Mouse (Mus musculus): ENCODE measurements around the gene Gabrp. TPM values are rescaled to one million over a fixed set of nuclear protein-coding genes. Genes with fewer than 3 reads are reported as not detected.
A peak's percentile ranks its signal among the peaks of the same experiment; 100 is the strongest.

The Gabrp gene
- total RNA-seq, 2 experiments from 2014 or later: not detected

GRCm38 (mm10) chr11:33536636-33537035 is 42.1 kb downstream of the Gabrp start:
- intact Hi-C loops (cut with DNase I): no loop called here
- no peak for DNase-seq (ENCODE audit: low spot score in 2 of 2)

GRCm38 (mm10) chr11:33534541-33534940 is 44.2 kb downstream of the Gabrp start:
- no peak for DNase-seq (ENCODE audit: low spot score in 2 of 2)
- intact Hi-C loops (cut with DNase I): no loop called here

- no peak for DNase-seq (ENCODE audit: low spot score in 2 of 2)
- intact Hi-C loops (cut with DNase I): no loop called here
Measured at GRCm38 (mm10) chr11:33533577-33533976, 45.2 kb downstream of the Gabrp start.

- no peak for DNase-seq (ENCODE audit: low spot score in 2 of 2)
- intact Hi-C loops (cut with DNase I): no loop called here
Measured at GRCm38 (mm10) chr11:33529576-33529975, 49.2 kb downstream of the Gabrp start.

GRCm38 (mm10) chr11:33513376-33513991 is 65.3 kb downstream of the Gabrp start, which contains the start of gene Ranbp17:
Ranbp17 (minus strand) TSS chr11:33513746.
- peak; percentile 22 to 34 for DNase-seq (ENCODE audit: low spot score in 2 of 2)
- intact Hi-C loops (cut with DNase I): no loop called here

GRCm38 (mm10) chr11:33512854-33513375 is 65.8 kb downstream of the Gabrp start:
- intact Hi-C loops (cut with DNase I): no loop called here
- peak; percentile 55 to 87 for DNase-seq (ENCODE audit: low spot score in 2 of 2)

- intact Hi-C loops (cut with DNase I): no loop called here
- no peak for DNase-seq (ENCODE audit: low spot score in 2 of 2)
Measured at GRCm38 (mm10) chr11:33509401-33509800, 69.4 kb downstream of the Gabrp start.

Other genes with a start within 250 kb of the Gabrp start
- 1 to 10 TPM; 6.9 to 9.4 TPM for gene Ranbp17, start 65.2 kb downstream of the Gabrp start, total RNA-seq (2021)
- not detected for gene D130052B06Rik, start 20.3 kb upstream of the Gabrp start, total RNA-seq (2021)

Data from left cerebral cortex, postnatal 14 days (tissue).